Mouse (Mus musculus): Measurements from ENCODE around the gene Pnma1.
A peak's percentile ranks its signal among the peaks of the same experiment; 100 is the strongest.

- TF ChIP-seq CTCF (IDR thresholded peaks at IDR 0.05; ENCODE audit: low read depth) (no peak), EP300 (IDR thresholded peaks at IDR 0.05; ENCODE audit: low read depth) (0 out of 2 replicates have a peak, but pooled peaks have one; percentile 26)
These were observed 43.5 kb upstream of the Pnma1 start for GRCm38 (mm10) chr12:84191770-84192169.
